Mouse (Mus musculus): Measurements from ENCODE around the gene Pabpn1l. TPM values are rescaled to one million over a fixed set of nuclear protein-coding genes. Genes with fewer than 3 reads are reported as not detected.
"Not testable (repeated sequence)": the region's sequence is repeated elsewhere in the genome, so short reads cannot be mapped to it uniquely, and the experiment has no call there.

Pabpn1l gene
- polyA plus RNA-seq, 1 experiment from 2014 or later = not detected

- H3K9ac ChIP-seq (ENCODE audit: low read depth, low read length); H3K4me2 ChIP-seq; H3K27me3 ChIP-seq (ENCODE audit: control insufficient read depth, insufficient read depth, low read length); ATAC-seq (replicated peaks; ENCODE audit: insufficient number of reproducible peaks, low FRiP score, low TSS enrichment); H3K36me3 ChIP-seq (ENCODE audit: control insufficient read depth, insufficient read depth, low read length); H3K4me3 ChIP-seq (ENCODE audit: low read depth, low read length); H3K9me3 ChIP-seq (replicated peaks; ENCODE audit: control insufficient read depth, low read length); H3K27ac ChIP-seq (ENCODE audit: low read depth, low read length): not testable (repeated sequence)
- 68% methylated on average over 3 of the region's 3 CpGs for WGBS (ENCODE audit: insufficient replicate concordance)
- H3K4me1 ChIP-seq (ENCODE audit: control insufficient read depth, insufficient read depth, low read length) = peaks cover 16% of the 10 kb centered on the region
Measured at GRCm38 (mm10) chr8:122632134-122632533, 9.6 kb upstream of the Pabpn1l start.

GRCm38 (mm10) chr8:122630696-122631095, 8.2 kb upstream of the Pabpn1l start:
- ATAC-seq (replicated peaks; ENCODE audit: insufficient number of reproducible peaks, low FRiP score, low TSS enrichment) = no peak
- Histone ChIP-seq H3K9ac (ENCODE audit: low read depth, low read length) (peak overlapping the region; percentile 46; the same call in 1 of the 2 replicates), H3K27me3 (ENCODE audit: control insufficient read depth, insufficient read depth, low read length) (no peaks in the 10 kb centered on the region), H3K9me3 (replicated peaks; ENCODE audit: control insufficient read depth, low read length) (no peaks in the 10 kb centered on the region), H3K36me3 (ENCODE audit: control insufficient read depth, insufficient read depth, low read length) (no peaks in the 10 kb centered on the region), H3K4me3 (ENCODE audit: low read depth, low read length) (peak overlapping the region; percentile 21), H3K27ac (ENCODE audit: low read depth, low read length) (no peak overlapping the region), H3K4me2 (peak overlapping the region; percentile 55), H3K4me1 (ENCODE audit: control insufficient read depth, insufficient read depth, low read length) (peaks cover 5% of the 10 kb centered on the region)
- WGBS (ENCODE audit: insufficient replicate concordance) = 44% methylated on average over 20 of the region's 22 CpGs

GRCm38 (mm10) chr8:122629388-122629787, 6.8 kb upstream of the Pabpn1l start:
- no peak for ATAC-seq (replicated peaks; ENCODE audit: insufficient number of reproducible peaks, low FRiP score, low TSS enrichment)
- WGBS (ENCODE audit: insufficient replicate concordance) = 60% methylated on average over 10 of the region's 10 CpGs

GRCm38 (mm10) chr8:122626896-122627295, 4.4 kb upstream of the Pabpn1l start:
- no peak for ATAC-seq (replicated peaks; ENCODE audit: insufficient number of reproducible peaks, low FRiP score, low TSS enrichment)
- no peak overlapping the region for H3K4me3 ChIP-seq (ENCODE audit: low read depth, low read length)
- no peaks in the 10 kb centered on the region for H3K4me1 ChIP-seq (ENCODE audit: control insufficient read depth, insufficient read depth, low read length)
- no peak overlapping the region for H3K4me2 ChIP-seq
- H3K9me3 ChIP-seq (replicated peaks; ENCODE audit: control insufficient read depth, low read length) = no peaks in the 10 kb centered on the region
- no peaks in the 10 kb centered on the region for H3K36me3 ChIP-seq (ENCODE audit: control insufficient read depth, insufficient read depth, low read length)
- WGBS (ENCODE audit: insufficient replicate concordance) = 85% methylated on average over 2 of the region's 2 CpGs
- H3K9ac ChIP-seq (ENCODE audit: low read depth, low read length) = no peak overlapping the region
- no peak overlapping the region for H3K27ac ChIP-seq (ENCODE audit: low read depth, low read length)
- H3K27me3 ChIP-seq (ENCODE audit: control insufficient read depth, insufficient read depth, low read length) = no peaks in the 10 kb centered on the region

More at GRCm38 (mm10) chr8:122629388-122629787, 6.8 kb upstream of the Pabpn1l start:
- no peaks in the 10 kb centered on the region for H3K9me3 ChIP-seq (replicated peaks; ENCODE audit: control insufficient read depth, low read length)
- no peak overlapping the region for H3K4me2 ChIP-seq
- no peaks in the 10 kb centered on the region for H3K4me1 ChIP-seq (ENCODE audit: control insufficient read depth, insufficient read depth, low read length)
- no peak overlapping the region for H3K27ac ChIP-seq (ENCODE audit: low read depth, low read length)
- no peaks in the 10 kb centered on the region for H3K36me3 ChIP-seq (ENCODE audit: control insufficient read depth, insufficient read depth, low read length)
- no peak overlapping the region for H3K4me3 ChIP-seq (ENCODE audit: low read depth, low read length)
- no peak overlapping the region for H3K9ac ChIP-seq (ENCODE audit: low read depth, low read length)
- H3K27me3 ChIP-seq (ENCODE audit: control insufficient read depth, insufficient read depth, low read length) = no peaks in the 10 kb centered on the region

GRCm38 (mm10) chr8:122625811-122626210, 3.3 kb upstream of the Pabpn1l start:
- H3K27ac ChIP-seq (ENCODE audit: low read depth, low read length) = no peak overlapping the region
- no peak overlapping the region for H3K4me3 ChIP-seq (ENCODE audit: low read depth, low read length)
- ATAC-seq (replicated peaks; ENCODE audit: insufficient number of reproducible peaks, low FRiP score, low TSS enrichment) = no peak
- H3K9ac ChIP-seq (ENCODE audit: low read depth, low read length) = no peak overlapping the region
- 84% methylated on average over 9 of the region's 9 CpGs for WGBS (ENCODE audit: insufficient replicate concordance)
- no peak overlapping the region for H3K4me2 ChIP-seq
- H3K9me3 ChIP-seq (replicated peaks; ENCODE audit: control insufficient read depth, low read length) = no peaks in the 10 kb centered on the region
- H3K27me3 ChIP-seq (ENCODE audit: control insufficient read depth, insufficient read depth, low read length) = no peaks in the 10 kb centered on the region; the same call in 1 of the 2 replicates
- no peaks in the 10 kb centered on the region for H3K36me3 ChIP-seq (ENCODE audit: control insufficient read depth, insufficient read depth, low read length)
- H3K4me1 ChIP-seq (ENCODE audit: control insufficient read depth, insufficient read depth, low read length) = no peaks in the 10 kb centered on the region

- Histone ChIP-seq H3K36me3 (ENCODE audit: control insufficient read depth, insufficient read depth, low read length) (no peaks in the 10 kb centered on the region), H3K4me1 (ENCODE audit: control insufficient read depth, insufficient read depth, low read length) (no peaks in the 10 kb centered on the region), H3K27ac (ENCODE audit: low read depth, low read length) (no peak overlapping the region), H3K9me3 (replicated peaks; ENCODE audit: control insufficient read depth, low read length) (no peaks in the 10 kb centered on the region), H3K4me3 (ENCODE audit: low read depth, low read length) (no peak overlapping the region), H3K27me3 (ENCODE audit: control insufficient read depth, insufficient read depth, low read length) (no peaks in the 10 kb centered on the region; the same call in 1 of the 2 replicates), H3K9ac (ENCODE audit: low read depth, low read length) (no peak overlapping the region; the same call in 1 of the 2 replicates), H3K4me2 (no peak overlapping the region)
- ATAC-seq (replicated peaks; ENCODE audit: insufficient number of reproducible peaks, low FRiP score, low TSS enrichment) = no peak
- WGBS (ENCODE audit: insufficient replicate concordance) = 63% methylated on average over 5 of the region's 5 CpGs
Measured at GRCm38 (mm10) chr8:122624653-122625052, 2.1 kb upstream of the Pabpn1l start.

- 70% methylated on average over 17 of the region's 17 CpGs for whole genome bisulfite sequencing (ENCODE audit: insufficient replicate concordance)
- H3K36me3 ChIP-seq (ENCODE audit: control insufficient read depth, insufficient read depth, low read length) = no peaks in the 10 kb centered on the region
- no peak overlapping the region for H3K4me2 ChIP-seq
- no peak for ATAC-seq (replicated peaks; ENCODE audit: insufficient number of reproducible peaks, low FRiP score, low TSS enrichment)
- no peak overlapping the region for H3K4me3 ChIP-seq (ENCODE audit: low read depth, low read length)
- H3K27ac ChIP-seq (ENCODE audit: low read depth, low read length) = no peak overlapping the region
- H3K9me3 ChIP-seq (replicated peaks; ENCODE audit: control insufficient read depth, low read length) = no peaks in the 10 kb centered on the region
- peak overlapping the region; percentile 6; the same call in 1 of the 2 replicates for H3K9ac ChIP-seq (ENCODE audit: low read depth, low read length)
- no peaks in the 10 kb centered on the region; the same call in 1 of the 2 replicates for H3K27me3 ChIP-seq (ENCODE audit: control insufficient read depth, insufficient read depth, low read length)
- no peaks in the 10 kb centered on the region for H3K4me1 ChIP-seq (ENCODE audit: control insufficient read depth, insufficient read depth, low read length)
Measured at GRCm38 (mm10) chr8:122623844-122624642, 1.5 kb upstream of the Pabpn1l start.

- no peak overlapping the region for H3K4me2 ChIP-seq
- 32% methylated on average over 5 of the region's 5 CpGs for WGBS (ENCODE audit: insufficient replicate concordance)
Measured at GRCm38 (mm10) chr8:122620446-122620845, 2.1 kb downstream of the Pabpn1l start.

More at GRCm38 (mm10) chr8:122620446-122620845, 2.1 kb downstream of the Pabpn1l start:
- Histone ChIP-seq H3K27ac (ENCODE audit: low read depth, low read length) (no peak overlapping the region), H3K4me1 (ENCODE audit: control insufficient read depth, insufficient read depth, low read length) (peaks cover 4% of the 10 kb centered on the region), H3K9me3 (replicated peaks; ENCODE audit: control insufficient read depth, low read length) (no peaks in the 10 kb centered on the region), H3K4me3 (ENCODE audit: low read depth, low read length) (no peak overlapping the region), H3K27me3 (ENCODE audit: control insufficient read depth, insufficient read depth, low read length) (no peaks in the 10 kb centered on the region; the same call in 1 of the 2 replicates), H3K36me3 (ENCODE audit: control insufficient read depth, insufficient read depth, low read length) (no peaks in the 10 kb centered on the region), H3K9ac (ENCODE audit: low read depth, low read length) (no peak overlapping the region)
- no peak for ATAC-seq (replicated peaks; ENCODE audit: insufficient number of reproducible peaks, low FRiP score, low TSS enrichment)
